Mouse (Mus musculus): ENCODE data around the gene Ubxn1. TPM values are rescaled to one million over a fixed set of nuclear protein-coding genes. Genes with fewer than 3 reads are reported as not detected.

Ubxn1 gene
- 163 TPM for polyA plus RNA-seq (2017; shearing (Covaris generic))

DNA sequence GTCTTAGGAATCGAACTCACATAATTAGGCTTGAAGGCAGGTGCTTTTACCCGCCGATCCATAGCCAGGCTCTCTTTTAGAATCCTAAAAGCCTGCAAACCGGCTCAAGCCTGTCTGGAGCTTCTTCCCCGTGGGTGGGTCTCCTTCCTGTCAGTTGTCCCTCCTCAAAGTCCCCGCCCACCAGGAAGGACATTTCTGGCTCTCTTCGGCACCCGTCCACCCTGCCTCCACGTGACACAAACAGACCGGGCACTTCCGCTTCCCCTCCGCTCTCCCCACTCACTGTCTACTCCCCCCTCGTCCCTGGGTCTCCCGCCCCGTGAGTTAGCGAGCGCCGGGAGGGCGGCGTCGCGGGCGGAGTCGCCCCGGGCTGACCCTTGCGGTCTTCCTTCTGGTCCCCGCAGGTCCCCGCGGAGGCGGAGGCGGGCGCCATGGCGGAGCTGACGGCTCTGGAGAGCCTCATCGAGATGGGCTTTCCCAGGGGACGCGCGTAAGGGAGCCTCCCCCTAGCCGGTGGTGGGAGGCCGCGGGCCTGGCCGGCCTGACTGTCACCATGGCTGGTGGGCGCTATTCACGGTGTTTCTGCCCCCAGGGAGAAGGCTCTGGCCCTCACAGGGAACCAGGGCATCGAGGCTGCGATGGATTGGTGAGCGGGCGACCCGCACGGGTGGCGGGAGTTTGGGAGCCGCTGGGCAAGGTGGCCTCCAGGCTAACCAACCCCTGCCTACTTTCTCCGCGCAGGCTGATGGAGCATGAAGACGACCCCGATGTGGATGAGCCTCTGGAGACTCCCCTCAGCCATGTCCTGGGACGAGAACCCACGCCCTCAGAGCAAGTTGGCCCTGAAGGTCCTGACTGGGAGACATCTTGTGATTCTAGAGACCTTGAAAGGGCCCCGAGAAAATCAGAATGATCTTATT lies at the start of gene Ubxn1:
Gene Ubxn1 (plus strand): TSS at position 230 of the 920 bp plus-strand sequence.

DNA sequence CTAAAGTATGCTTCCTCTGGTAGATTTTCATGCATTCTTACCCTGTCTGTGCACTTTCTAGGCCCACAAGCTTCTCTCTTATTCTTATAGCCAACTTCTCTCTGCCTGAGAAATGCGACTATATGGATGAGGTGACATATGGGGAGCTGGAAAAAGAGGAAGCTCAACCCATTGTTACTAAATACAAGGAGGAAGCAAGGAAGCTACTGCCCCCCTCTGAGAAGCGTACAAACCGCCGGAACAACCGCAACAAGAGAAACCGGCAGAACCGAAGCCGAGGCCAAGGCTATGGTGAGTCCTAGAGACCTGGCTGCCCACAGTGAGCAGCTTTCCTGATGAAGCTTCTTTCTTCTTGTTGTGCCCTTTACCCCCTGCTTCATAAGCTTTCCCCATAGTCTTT lies 41.6 kb upstream of the Ubxn1 start, which contains the start of gene AC129217.1:
Gene AC129217.1 (plus strand): TSS at position 114 of the 400 bp plus-strand sequence.

DNA sequence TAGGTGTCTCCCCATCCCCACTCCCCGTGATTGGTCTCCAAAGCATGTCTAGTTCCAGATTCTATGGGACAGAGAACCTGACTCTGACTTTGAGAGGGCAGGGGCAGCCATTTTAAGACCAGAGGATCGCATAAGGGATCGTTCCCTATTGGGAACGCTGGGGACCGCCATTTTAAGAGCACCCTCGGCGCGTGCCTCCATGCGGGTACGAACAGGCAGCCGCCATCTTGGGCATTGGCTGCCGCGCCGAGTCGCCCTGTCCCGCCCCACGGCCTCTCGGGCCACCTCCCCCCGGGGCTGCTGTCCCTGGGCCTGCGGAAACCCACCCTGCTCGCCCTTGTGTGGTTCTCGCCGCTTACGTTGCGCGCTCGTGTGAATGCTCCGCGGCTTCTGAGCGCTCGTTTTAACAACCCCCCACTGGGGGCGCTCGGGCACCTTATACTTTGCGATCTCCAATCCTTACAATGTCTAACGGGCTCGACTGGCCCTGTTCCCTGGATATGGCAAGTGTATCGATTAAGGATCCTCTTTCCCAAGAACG lies 34.0 kb upstream of the Ubxn1 start, which contains the start of gene Bscl2:
Gene Bscl2 (plus strand): TSS at position 217 of the 541 bp plus-strand sequence.

DNA sequence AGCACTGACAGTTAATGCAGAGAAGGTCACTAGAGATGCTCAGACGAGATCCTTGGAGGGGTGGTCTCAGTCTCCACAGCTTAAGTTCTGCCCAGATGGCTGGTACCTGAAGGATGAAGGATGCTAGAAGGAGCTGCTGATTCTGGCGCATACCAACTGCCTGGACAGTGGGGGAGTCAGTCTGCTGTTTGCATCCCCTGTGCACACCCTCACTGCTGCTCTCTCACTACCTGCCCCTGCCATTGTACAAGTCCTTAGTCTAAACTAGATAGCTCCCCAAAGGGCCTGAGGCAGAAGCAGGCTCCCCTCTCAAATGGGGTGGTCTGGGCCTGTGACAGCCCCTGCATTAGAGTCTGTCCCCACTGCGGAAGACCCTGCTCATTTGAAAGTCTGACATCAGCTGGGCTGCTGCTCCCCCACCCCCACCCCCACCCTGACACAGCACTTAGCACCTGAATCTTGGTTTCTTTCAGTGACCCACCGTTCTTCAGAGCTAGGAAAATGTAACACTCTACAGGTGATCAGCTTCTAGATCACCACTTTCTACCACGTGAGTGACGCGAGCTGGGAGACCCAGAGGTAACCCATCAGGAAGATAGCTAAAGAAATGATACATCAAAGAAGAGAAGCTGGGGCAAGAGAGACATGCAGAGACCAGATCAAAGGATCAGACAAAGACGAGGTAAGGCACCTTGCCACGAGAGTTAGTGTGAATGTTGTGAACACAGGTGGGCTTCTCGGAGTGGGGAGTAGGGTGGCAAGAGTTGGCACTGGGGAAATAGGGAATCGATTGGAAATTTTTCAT lies 32.0 kb upstream of the Ubxn1 start, which contains the start of gene Gng3:
Gene Gng3 (minus strand): TSS at position 92 of the 805 bp plus-strand sequence.

DNA sequence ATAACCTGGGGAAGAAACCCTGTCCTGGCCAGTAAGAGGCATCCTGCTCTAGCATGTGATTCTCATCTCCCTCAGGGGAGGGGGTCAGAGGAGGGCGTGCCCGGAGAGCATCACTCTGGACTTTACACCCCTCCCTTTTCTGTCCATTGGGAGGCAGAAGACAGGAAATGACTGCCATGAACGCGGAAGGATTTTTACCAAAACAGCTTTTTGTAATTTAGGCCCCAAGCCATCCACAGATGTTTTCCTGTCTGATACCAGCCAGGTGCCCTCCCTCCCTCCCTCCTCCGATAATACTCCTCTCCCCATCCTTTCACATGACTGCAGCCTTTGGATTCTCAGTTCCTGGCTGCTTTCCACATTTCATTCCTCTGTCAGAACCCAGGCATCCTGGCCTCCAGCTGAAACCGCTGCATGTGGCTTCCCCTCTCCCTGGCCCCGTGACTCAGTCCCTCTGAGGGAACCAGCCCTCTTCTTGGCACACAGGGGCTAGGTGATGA lies 20.8 kb upstream of the Ubxn1 start, which contains the start of gene Lrrn4cl:
Gene Lrrn4cl (plus strand): TSS at position 367 of the 500 bp plus-strand sequence.

DNA sequence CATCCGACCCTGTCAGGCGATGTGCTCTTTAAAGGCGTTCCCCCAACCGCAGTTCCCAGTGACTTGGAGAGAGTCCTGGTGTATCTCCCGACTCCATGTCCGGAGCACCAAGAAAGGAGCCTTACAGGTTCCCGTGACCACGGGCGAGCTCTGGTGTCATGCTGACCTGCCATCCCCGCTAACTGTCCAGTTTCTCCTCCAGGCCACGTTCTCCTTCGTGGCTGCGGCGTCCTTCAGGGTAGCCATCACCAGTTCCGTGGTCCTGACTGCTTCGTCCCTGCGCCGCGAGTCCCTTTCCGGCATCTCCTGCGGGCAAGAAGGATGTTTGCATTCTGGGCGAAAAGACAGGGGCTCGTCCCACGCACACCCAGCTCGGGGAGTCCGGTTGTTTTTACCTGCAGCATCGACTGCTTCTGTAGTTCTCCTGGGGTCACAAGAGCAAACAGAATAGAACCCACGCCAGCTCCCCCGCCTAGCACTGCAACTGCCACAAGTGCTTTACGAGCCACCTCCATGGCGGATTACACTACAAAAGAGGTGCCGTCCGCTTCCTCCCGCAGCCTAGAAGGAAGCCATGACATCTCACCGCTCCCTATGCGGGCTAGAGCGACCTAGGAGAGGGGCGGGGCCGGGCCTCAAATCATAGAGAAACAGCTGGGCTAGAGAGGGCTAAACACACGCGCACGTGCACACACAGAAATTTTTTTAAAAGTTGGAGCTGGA lies 9.2 kb downstream of the Ubxn1 start, which contains the start of gene Uqcc3:
Gene Uqcc3 (minus strand): TSS at position 613 of the 723 bp plus-strand sequence.

DNA sequence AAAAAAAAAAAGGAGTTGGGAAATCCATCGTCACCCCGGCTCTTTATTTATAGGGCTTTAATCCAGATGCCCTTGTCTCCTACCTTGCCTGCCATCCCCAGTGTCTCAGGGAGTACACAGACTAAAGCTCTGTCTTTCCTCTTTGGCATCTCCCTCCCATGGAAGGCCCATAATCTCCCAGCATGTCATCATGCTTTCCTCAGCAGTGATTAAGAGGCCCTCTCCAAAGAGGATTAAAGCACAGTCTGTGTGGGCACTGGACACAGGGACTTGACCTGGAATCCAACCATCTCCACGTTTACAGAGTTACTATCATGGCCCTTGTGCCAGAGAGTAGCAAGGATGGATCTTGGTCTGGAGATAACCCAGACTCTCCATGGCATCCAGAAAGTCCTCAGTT lies 12.3 kb downstream of the Ubxn1 start, which contains the start of the genes Lbhd1 and Gm49403:
Gene Lbhd1 (plus strand): TSS at position 117 of the 400 bp plus-strand sequence.
Gene Gm49403 (plus strand): TSS at position 315 of the 400 bp plus-strand sequence.

DNA sequence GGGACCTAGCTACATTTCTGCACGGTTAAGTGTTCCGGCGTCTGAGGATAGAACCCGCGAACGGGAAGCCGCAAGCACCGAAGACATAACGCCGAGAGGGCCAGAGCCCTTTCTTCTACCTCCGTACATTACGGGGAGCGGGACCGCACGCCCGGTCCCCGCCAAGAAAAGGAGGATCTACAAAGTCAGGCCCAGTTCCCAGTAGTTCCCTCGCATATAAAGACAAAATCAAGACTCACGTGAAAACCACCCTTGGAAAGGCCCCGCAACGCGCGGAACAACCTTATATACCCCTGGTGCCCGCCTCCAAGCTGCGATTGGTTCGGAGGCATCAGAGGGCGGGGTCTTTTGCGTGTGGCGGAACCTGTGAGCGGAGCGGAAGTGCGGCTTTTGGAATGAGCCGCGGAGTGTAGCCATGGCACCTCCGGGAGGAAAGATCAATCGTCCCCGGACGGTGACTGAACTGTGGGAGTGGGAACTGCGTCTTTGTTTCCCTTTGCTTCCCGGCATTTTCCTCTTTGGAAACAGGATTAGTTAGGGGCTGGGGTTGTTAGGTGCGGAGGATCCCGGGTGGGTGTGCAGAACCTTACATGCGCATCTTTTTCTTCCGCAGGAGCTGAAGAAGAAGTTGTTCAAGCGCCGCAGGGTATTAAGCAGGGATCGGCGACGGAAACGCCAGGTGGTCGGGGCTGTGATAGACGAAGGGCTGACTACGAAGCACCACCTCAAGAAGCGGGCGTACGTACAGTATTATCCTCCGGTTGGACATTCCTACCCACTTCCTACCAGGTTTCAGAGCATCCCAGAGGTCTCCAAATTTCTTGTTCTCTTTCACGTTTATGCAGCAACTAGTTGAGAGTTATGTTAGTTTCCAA lies 17.5 kb downstream of the Ubxn1 start, which contains the start of the genes 1810009A15Rik and Gm49416:
Gene 1810009A15Rik (plus strand): TSS at position 343 of the 875 bp plus-strand sequence.
Gene Gm49416 (plus strand): TSS at position 416 of the 875 bp plus-strand sequence.

DNA sequence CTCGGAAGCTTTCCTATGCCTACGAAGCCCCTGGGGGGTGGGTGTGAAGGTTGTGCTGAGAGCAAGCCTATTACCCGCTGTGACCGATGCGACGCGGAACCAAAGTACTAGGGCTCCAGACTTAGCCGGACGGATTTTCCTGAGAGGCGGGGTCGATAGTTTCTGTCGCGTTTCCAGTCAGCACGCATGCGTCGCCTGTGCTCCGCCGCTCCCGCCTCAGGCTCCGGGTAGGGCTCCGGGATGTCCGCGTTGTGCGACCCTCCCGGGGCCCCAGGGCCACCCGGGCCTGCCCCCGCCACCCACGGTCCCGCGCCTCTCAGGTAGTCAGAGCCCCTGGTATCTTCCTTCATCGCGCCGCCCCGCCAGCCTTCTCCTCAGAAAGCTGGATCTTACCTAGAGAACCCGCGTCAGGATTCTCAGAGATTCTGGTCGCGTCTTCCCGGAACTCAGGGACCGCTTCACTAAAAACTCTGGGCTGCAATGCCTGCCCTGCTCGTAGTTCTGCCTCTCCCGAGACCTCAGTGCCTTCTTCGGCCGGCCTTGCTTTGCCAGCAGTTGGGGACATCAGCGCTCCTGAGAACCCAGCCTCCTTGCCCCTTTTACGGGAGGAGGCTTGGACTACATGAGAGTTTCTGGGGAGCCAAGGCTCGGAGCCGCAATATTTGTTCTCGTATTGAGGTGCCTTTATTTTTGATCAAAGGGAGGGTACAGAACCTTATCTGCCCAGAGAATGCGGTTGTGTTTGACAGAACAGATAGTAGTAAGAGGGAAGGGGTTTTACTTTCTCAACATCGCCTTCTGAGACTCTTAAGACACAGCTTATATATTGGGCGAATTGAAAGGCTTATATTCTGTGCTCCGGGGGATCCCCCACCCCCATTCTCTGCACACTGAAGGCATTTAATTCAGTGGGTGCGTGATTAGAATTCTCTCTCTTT lies 21.8 kb downstream of the Ubxn1 start, which contains the start of gene Ints5:
Gene Ints5 (plus strand): TSS at position 177 of the 938 bp plus-strand sequence.

DNA sequence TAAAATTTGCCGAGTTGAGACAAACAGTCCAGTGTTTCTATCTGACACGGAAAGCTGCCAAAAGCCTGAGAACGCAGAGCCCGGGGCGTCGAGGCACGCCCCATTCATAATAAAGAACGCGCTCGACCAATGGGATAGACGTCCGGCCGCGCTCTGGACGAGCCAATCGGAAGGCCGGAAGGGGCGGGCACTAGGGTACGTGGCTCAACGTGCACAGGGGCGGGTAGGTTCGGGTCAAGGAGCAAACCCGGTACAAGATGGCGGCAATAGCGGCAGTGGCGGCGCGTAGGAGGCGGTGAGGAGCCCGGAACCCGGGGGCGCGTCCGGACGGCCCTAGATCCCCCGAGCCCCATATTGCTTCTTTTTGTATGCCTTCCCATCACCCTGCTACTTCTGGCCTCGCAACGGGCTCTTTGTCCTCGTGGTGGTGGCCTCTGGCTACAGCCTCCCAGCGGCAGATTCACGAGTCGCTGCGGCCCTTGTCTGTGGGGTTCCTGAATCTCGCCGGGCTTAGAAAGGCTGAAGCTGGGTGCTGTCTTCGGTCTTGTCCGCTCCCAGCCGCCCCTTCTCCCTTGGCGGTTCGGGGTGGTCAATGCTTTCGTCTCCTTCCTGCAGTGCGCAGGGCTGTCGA lies 26.7 kb downstream of the Ubxn1 start, which contains the start of gene Ganab:
Gene Ganab (plus strand): TSS at position 207 of the 631 bp plus-strand sequence.

DNA sequence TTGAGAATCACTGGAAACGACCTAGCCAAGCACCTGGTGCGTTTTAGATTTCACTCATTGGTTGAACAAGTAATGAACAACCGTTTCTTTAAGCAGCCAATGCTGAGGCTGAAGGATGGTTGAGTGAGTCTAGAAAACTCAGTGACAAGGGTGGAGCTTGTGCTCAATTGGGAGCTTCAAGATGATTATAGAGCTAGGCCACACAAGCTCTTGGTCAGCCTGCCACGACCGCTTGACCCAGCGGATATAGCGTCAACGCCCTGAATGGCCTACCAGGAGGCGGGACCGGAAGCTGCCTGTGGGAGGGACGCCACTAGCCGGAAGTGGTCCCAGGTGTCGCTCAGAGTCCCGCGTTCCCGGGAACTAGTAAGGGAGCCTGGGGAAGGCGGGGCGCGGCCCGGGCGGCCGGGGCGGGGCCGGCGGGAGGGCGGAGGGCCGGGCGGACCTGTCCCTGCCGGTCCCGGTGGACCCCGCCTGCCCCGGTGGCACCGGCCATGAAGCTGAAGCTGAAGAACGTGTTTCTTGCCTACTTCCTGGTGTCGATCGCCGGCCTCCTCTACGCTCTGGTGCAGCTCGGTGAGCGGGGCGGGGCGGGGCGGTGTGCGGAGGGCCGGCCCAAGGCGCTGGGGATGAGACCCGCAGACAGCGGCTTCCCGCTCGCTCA lies 48.9 kb downstream of the Ubxn1 start, which contains the start of gene B3gat3:
Gene B3gat3 (plus strand): TSS at position 302 of the 664 bp plus-strand sequence.

Other genes with a start within 250 kb of the Ubxn1 start
- not detected for gene Chrm1, start 207.7 kb upstream of the Ubxn1 start, polyA plus RNA-seq (2017; shearing (Covaris generic))
- 89.7 TPM for gene Slc3a2, start 148.1 kb upstream of the Ubxn1 start, polyA plus RNA-seq (2017; shearing (Covaris generic))
- 107 TPM for gene Wdr74, start 135.7 kb upstream of the Ubxn1 start, polyA plus RNA-seq (2017; shearing (Covaris generic))
- gene 1700092M07Rik, start 130.8 kb upstream of the Ubxn1 start, polyA plus RNA-seq (2017; shearing (Covaris generic)) = 1.3 TPM
- 183 TPM for gene Stx5a, start 130.1 kb upstream of the Ubxn1 start, polyA plus RNA-seq (2017; shearing (Covaris generic))
- 267 TPM for gene Nxf1, start 114.4 kb upstream of the Ubxn1 start, polyA plus RNA-seq (2017; shearing (Covaris generic))
- 114 TPM for gene Tmem223, start 100.5 kb upstream of the Ubxn1 start, polyA plus RNA-seq (2017; shearing (Covaris generic))
- gene Tmem179b, start 97.0 kb upstream of the Ubxn1 start, polyA plus RNA-seq (2017; shearing (Covaris generic)) = 189 TPM
- gene Taf6l, start 85.1 kb upstream of the Ubxn1 start, polyA plus RNA-seq (2017; shearing (Covaris generic)) = 4.1 TPM
- 194 TPM for gene Polr2g, start 72.9 kb upstream of the Ubxn1 start, polyA plus RNA-seq (2017; shearing (Covaris generic))
- 4.8 TPM for gene Zbtb3, start 68.9 kb upstream of the Ubxn1 start, polyA plus RNA-seq (2017; shearing (Covaris generic))
- gene Ttc9c, start 52.2 kb upstream of the Ubxn1 start, polyA plus RNA-seq (2017; shearing (Covaris generic)) = 52.7 TPM
- 5.2 TPM for gene Hnrnpul2, start 51.5 kb upstream of the Ubxn1 start, polyA plus RNA-seq (2017; shearing (Covaris generic))
- not detected for gene AC129217.1, start 41.7 kb upstream of the Ubxn1 start, polyA plus RNA-seq (2017; shearing (Covaris generic))
- 120 TPM for gene Bscl2, start 34.0 kb upstream of the Ubxn1 start, polyA plus RNA-seq (2017; shearing (Covaris generic))
- 0.36 TPM for gene Gng3, start 32.3 kb upstream of the Ubxn1 start, polyA plus RNA-seq (2017; shearing (Covaris generic))
- gene Lrrn4cl, start 20.7 kb upstream of the Ubxn1 start, polyA plus RNA-seq (2017; shearing (Covaris generic)) = 0.11 TPM
- gene Uqcc3, start 9.4 kb downstream of the Ubxn1 start, polyA plus RNA-seq (2017; shearing (Covaris generic)) = 103 TPM
- 88.4 TPM for gene Lbhd1, start 12.2 kb downstream of the Ubxn1 start, polyA plus RNA-seq (2017; shearing (Covaris generic))
- not detected for gene Gm49403, start 12.4 kb downstream of the Ubxn1 start, polyA plus RNA-seq (2017; shearing (Covaris generic))
- 66.5 TPM for gene 1810009A15Rik, start 17.4 kb downstream of the Ubxn1 start, polyA plus RNA-seq (2017; shearing (Covaris generic))
- gene Gm49416, start 17.4 kb downstream of the Ubxn1 start, polyA plus RNA-seq (2017; shearing (Covaris generic)) = not detected
- gene Ints5, start 21.5 kb downstream of the Ubxn1 start, polyA plus RNA-seq (2017; shearing (Covaris generic)) = 38.9 TPM
- gene Ganab, start 26.6 kb downstream of the Ubxn1 start, polyA plus RNA-seq (2017; shearing (Covaris generic)) = 138 TPM
- 27.6 TPM for gene B3gat3, start 48.9 kb downstream of the Ubxn1 start, polyA plus RNA-seq (2017; shearing (Covaris generic))
- 10.9 TPM for gene Rom1, start 57.9 kb downstream of the Ubxn1 start, polyA plus RNA-seq (2017; shearing (Covaris generic))
- 59.8 TPM for gene Eml3, start 58.1 kb downstream of the Ubxn1 start, polyA plus RNA-seq (2017; shearing (Covaris generic))
- 130 TPM for gene Mta2, start 70.4 kb downstream of the Ubxn1 start, polyA plus RNA-seq (2017; shearing (Covaris generic))
- 49.0 TPM for gene Tut1, start 82.4 kb downstream of the Ubxn1 start, polyA plus RNA-seq (2017; shearing (Covaris generic))
- 342 TPM for gene Eef1g, start 95.5 kb downstream of the Ubxn1 start, polyA plus RNA-seq (2017; shearing (Covaris generic))
- 81.5 TPM for gene Ahnak, start 117.8 kb downstream of the Ubxn1 start, polyA plus RNA-seq (2017; shearing (Covaris generic))
- gene Scgb1a1, start 216.5 kb downstream of the Ubxn1 start, polyA plus RNA-seq (2017; shearing (Covaris generic)) = not detected

All from CD4-positive, CD25-positive, alpha-beta regulatory T cell, adult 9 weeks (primary cell).